Mouse (Mus musculus) embryonic facial prominence, embryonic 12.5 days (tissue): Measurements from ENCODE around the gene Caprin1. TPM values are rescaled to one million over a fixed set of nuclear protein-coding genes. Genes with fewer than 3 reads are reported as not detected.

Source experiments
- ATAC-seq: fragments of 200-750 bp; cut with Nextera tagmentation; 2 replicates; pipeline ENCODE4 v1.8.0; 2017; ENCODE audit not compliant: insufficient number of reproducible peaks, insufficient read depth, low FRiP score, low TSS enrichment
- H3K27ac ChIP-seq: fragments of 300-500 bp; sonication (generic); 2 replicates; pipeline ENCODE4 v1.5.1; 2016; ENCODE audit warnings: mild to moderate bottlenecking
- H3K27me3 ChIP-seq: fragments of 300-500 bp; sonication (generic); 2 replicates; pipeline ENCODE4 v1.6.1; 2016; ENCODE audit warnings: mild to moderate bottlenecking, moderate library complexity
- H3K36me3 ChIP-seq: fragments of 300-500 bp; sonication (generic); 2 replicates; pipeline ENCODE4 v1.6.1; 2016; ENCODE audit warnings: mild to moderate bottlenecking
- H3K4me1 ChIP-seq: fragments of 300-500 bp; sonication (generic); 2 replicates; pipeline ENCODE4 v1.6.1; 2016
- H3K4me2 ChIP-seq: fragments of 300-500 bp; sonication (generic); replicated peaks from 2 replicates; pipeline ENCODE4 v1.6.1; 2016; ENCODE audit warnings: mild to moderate bottlenecking, moderate library complexity
- H3K4me3 ChIP-seq: fragments of 300-500 bp; sonication (generic); 2 replicates; pipeline ENCODE4 v1.5.1; 2016; ENCODE audit warnings: mild to moderate bottlenecking
- H3K9ac ChIP-seq: fragments of 300-500 bp; sonication (generic); 2 replicates; pipeline ENCODE4 v1.6.1; 2016; ENCODE audit warnings: mild to moderate bottlenecking, moderate library complexity
- H3K9me3 ChIP-seq: fragments of 300-500 bp; sonication (generic); 2 replicates; pipeline ENCODE4 v1.6.1; 2016; ENCODE audit warnings: mild to moderate bottlenecking, moderate library complexity
- WGBS: fragments of 180-500 bp; shearing (Covaris S2); methylation state at CpG from one replicate; pipeline ENCODE4 v1.1.7; 2016; 5-methylcytosine and 5-hydroxymethylcytosine counted together
- polyA plus RNA-seq: library from polyadenylated mRNA; unstranded; fragments of >200 nt; fragmentation: Nextera tagmentation; extraction: Ambion mirVana; gene quantifications from 2 replicates; pipeline ENCODE4 v1.2.1, GENCODE M21; 2016

Gene Caprin1
- polyA plus RNA-seq, 1 experiment from 2014 or later = 465 TPM

DNA sequence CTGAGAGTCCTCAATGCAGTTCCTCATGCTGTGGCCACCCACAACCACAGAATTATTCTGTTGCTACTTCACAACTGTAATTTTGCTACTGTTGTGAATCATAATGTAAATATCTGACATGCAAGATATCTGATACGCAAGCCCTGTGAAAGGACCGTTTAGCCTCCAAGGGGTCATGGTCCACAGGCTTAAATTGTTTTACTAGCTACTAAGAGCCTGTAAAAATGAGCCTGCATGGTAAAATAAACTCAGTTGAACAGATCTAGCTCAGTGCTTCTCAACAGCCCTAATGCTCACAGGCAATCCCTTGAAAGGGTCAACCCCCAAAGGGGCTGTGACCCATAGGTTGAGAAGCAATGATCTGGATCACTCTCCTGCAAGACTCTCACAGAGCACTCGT, 48.4 kb downstream of the Caprin1 start:
- no peak overlapping the region for H3K4me3 ChIP-seq
- H3K27me3 ChIP-seq = no peaks in the 10 kb centered on the region
- H3K36me3 ChIP-seq = peaks cover 61% of the 10 kb centered on the region
- ATAC-seq = no peak
- H3K9me3 ChIP-seq = no peaks in the 10 kb centered on the region
- H3K4me2 ChIP-seq = no peak overlapping the region
- H3K4me1 ChIP-seq = no peaks in the 10 kb centered on the region
- no peak overlapping the region for H3K9ac ChIP-seq
- no peak overlapping the region for H3K27ac ChIP-seq
- WGBS = 85% methylated on average over 3 of the region's 3 CpGs

DNA sequence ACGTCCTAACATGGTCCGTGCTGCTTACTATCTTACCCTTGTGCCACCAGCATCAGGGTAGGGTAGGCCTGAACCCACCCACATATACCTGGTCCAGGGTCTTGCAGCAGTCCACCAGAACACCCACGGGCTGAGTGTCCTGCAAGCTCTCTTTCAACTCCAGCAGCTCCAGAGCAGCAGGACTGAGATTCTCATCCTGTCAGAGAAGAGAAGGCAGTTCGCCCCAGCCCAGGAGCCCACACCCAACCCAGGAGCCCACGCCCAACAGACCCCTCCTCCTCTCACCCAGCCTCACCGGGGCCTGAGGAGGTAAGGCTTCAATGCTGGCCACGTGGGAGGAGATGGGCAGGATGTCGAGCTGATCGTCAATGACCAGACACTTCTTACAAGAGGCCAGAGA, 49.6 kb downstream of the Caprin1 start:
- H3K4me2 ChIP-seq = no peak overlapping the region
- H3K9me3 ChIP-seq = no peaks in the 10 kb centered on the region
- no peak for ATAC-seq
- no peak overlapping the region for H3K9ac ChIP-seq
- no peaks in the 10 kb centered on the region for H3K4me1 ChIP-seq
- no peaks in the 10 kb centered on the region for H3K27me3 ChIP-seq
- no peak overlapping the region for H3K27ac ChIP-seq
- H3K4me3 ChIP-seq = no peak overlapping the region
- peaks cover 62% of the 10 kb centered on the region for H3K36me3 ChIP-seq
- 93% methylated on average over 9 of the region's 9 CpGs for WGBS

GRCm38 (mm10) chr2:103746761-103747160, 50.7 kb downstream of the Caprin1 start:
- peaks cover 59% of the 10 kb centered on the region for H3K36me3 ChIP-seq
- WGBS = 83% methylated on average over 2 of the region's 2 CpGs

GRCm38 (mm10) chr2:103746096-103746495, 51.4 kb downstream of the Caprin1 start:
- Histone ChIP-seq H3K36me3 (peaks cover 56% of the 10 kb centered on the region), H3K9me3 (no peaks in the 10 kb centered on the region), H3K4me2 (no peak overlapping the region), H3K4me1 (no peaks in the 10 kb centered on the region), H3K27me3 (no peaks in the 10 kb centered on the region), H3K9ac (no peak overlapping the region), H3K4me3 (no peak overlapping the region), H3K27ac (no peak overlapping the region)
- WGBS = 90% methylated on average over 2 of the region's 2 CpGs
- no peak for ATAC-seq

More at GRCm38 (mm10) chr2:103746761-103747160, 50.7 kb downstream of the Caprin1 start:
- Histone ChIP-seq H3K4me3 (no peak overlapping the region), H3K9me3 (no peaks in the 10 kb centered on the region), H3K4me2 (no peak overlapping the region), H3K27me3 (no peaks in the 10 kb centered on the region), H3K27ac (no peak overlapping the region), H3K4me1 (no peaks in the 10 kb centered on the region), H3K9ac (no peak overlapping the region)
- ATAC-seq = no peak

- H3K9me3 ChIP-seq = no peaks in the 10 kb centered on the region
- no peaks in the 10 kb centered on the region for H3K27me3 ChIP-seq
- ATAC-seq = no peak
- H3K4me3 ChIP-seq = no peak overlapping the region
- no peak overlapping the region for H3K27ac ChIP-seq
- H3K36me3 ChIP-seq = peaks cover 52% of the 10 kb centered on the region
- WGBS = 85% methylated on average over 5 of the region's 5 CpGs
- no peaks in the 10 kb centered on the region for H3K4me1 ChIP-seq
- no peak overlapping the region for H3K4me2 ChIP-seq
- H3K9ac ChIP-seq = no peak overlapping the region
Measured at GRCm38 (mm10) chr2:103745481-103745880, 52.0 kb downstream of the Caprin1 start.

GRCm38 (mm10) chr2:103743988-103744387, 53.5 kb downstream of the Caprin1 start:
- WGBS = 81% methylated on average over 7 of the region's 7 CpGs
- Histone ChIP-seq H3K27ac (no peak overlapping the region), H3K4me2 (no peak overlapping the region), H3K4me1 (no peaks in the 10 kb centered on the region), H3K27me3 (no peaks in the 10 kb centered on the region), H3K9me3 (no peaks in the 10 kb centered on the region), H3K9ac (no peak overlapping the region), H3K36me3 (peaks cover 42% of the 10 kb centered on the region), H3K4me3 (no peak overlapping the region)
- no peak for ATAC-seq

- Histone ChIP-seq H3K4me3 (no peak overlapping the region), H3K27me3 (no peaks in the 10 kb centered on the region), H3K9ac (no peak overlapping the region), H3K9me3 (no peaks in the 10 kb centered on the region), H3K4me1 (no peaks in the 10 kb centered on the region), H3K27ac (no peak overlapping the region), H3K36me3 (peaks cover 47% of the 10 kb centered on the region), H3K4me2 (no peak overlapping the region)
- 89% methylated on average over 2 of the region's 2 CpGs for WGBS
- no peak for ATAC-seq
Measured at GRCm38 (mm10) chr2:103743536-103743935, 53.9 kb downstream of the Caprin1 start.

GRCm38 (mm10) chr2:103742821-103743220, 54.6 kb downstream of the Caprin1 start:
- Histone ChIP-seq H3K27me3 (no peaks in the 10 kb centered on the region), H3K4me1 (no peaks in the 10 kb centered on the region), H3K27ac (no peak overlapping the region), H3K36me3 (peaks cover 42% of the 10 kb centered on the region), H3K9ac (no peak overlapping the region), H3K4me3 (no peak overlapping the region), H3K4me2 (no peak overlapping the region), H3K9me3 (no peaks in the 10 kb centered on the region)
- WGBS = 94% methylated on average over 6 of the region's 6 CpGs
- ATAC-seq = no peak

DNA sequence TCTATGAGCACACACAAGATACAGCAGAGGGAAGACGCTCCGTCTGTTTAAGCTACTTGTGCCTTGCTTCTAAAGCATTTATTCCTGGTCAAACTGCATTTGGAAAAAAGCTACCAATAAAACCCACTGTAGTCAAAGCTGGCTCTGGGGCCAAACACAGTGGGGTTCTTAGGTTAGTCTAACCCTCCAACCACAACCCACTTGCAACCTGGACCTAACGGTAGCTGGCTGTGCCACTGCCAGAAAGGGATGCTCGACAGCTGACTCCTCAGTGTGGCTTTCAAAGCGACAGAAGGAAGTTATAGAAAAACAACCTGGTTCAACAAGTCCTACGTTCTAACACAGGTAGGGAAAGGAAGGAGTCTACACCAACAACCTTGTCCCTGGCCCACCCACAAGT, 66.0 kb downstream of the Caprin1 start:
- Histone ChIP-seq H3K27ac (no peak overlapping the region), H3K9ac (no peak overlapping the region), H3K27me3 (no peaks in the 10 kb centered on the region), H3K4me3 (no peak overlapping the region), H3K4me1 (no peaks in the 10 kb centered on the region), H3K4me2 (no peak overlapping the region), H3K9me3 (no peaks in the 10 kb centered on the region), H3K36me3 (peaks cover 82% of the 10 kb centered on the region)
- 86% methylated on average over 6 of the region's 6 CpGs for WGBS
- ATAC-seq = no peak

DNA sequence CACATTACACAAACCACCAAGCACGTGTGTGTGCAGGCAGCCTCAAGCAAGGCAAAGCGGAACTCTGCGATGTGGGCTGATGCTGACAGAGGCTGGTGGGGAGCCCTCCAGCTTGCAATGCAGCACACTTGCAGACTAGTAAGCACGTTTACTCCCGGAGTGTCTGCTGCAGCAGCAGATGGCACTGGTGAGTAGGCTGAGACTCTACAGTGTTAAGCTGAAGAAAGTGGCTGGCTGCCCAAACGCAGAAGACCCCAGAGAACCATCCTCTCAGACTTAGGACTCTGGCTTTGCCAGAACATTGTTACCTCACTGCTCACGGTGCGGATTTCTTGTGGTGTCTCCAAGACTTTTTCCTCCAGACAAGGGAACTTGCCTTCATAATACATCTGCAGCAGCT, 66.5 kb downstream of the Caprin1 start:
- no peaks in the 10 kb centered on the region for H3K4me1 ChIP-seq
- no peak for ATAC-seq
- H3K9me3 ChIP-seq = no peaks in the 10 kb centered on the region
- WGBS = 80% methylated on average over 8 of the region's 8 CpGs
- H3K9ac ChIP-seq = no peak overlapping the region
- no peaks in the 10 kb centered on the region for H3K27me3 ChIP-seq
- no peak overlapping the region for H3K4me3 ChIP-seq
- H3K36me3 ChIP-seq = peaks cover 84% of the 10 kb centered on the region
- no peak overlapping the region for H3K4me2 ChIP-seq
- H3K27ac ChIP-seq = no peak overlapping the region

GRCm38 (mm10) chr2:103728027-103728540, 69.4 kb downstream of the Caprin1 start:
- Histone ChIP-seq H3K27me3 (no peaks in the 10 kb centered on the region), H3K4me2 (no peak overlapping the region), H3K9ac (no peak overlapping the region), H3K36me3 (peaks cover 88% of the 10 kb centered on the region), H3K4me3 (no peak overlapping the region), H3K9me3 (no peaks in the 10 kb centered on the region), H3K27ac (no peak overlapping the region), H3K4me1 (no peaks in the 10 kb centered on the region)
- 86% methylated on average over 12 of the region's 12 CpGs for WGBS
- no peak for ATAC-seq

- H3K4me1 ChIP-seq = no peaks in the 10 kb centered on the region
- no peak overlapping the region for H3K27ac ChIP-seq
- 91% methylated on average over 2 of the region's 2 CpGs for WGBS
- peaks cover 85% of the 10 kb centered on the region for H3K36me3 ChIP-seq
- ATAC-seq = no peak
- no peaks in the 10 kb centered on the region for H3K27me3 ChIP-seq
- no peak overlapping the region for H3K4me3 ChIP-seq
- H3K9ac ChIP-seq = no peak overlapping the region
- H3K4me2 ChIP-seq = no peak overlapping the region
- H3K9me3 ChIP-seq = no peaks in the 10 kb centered on the region
Measured at GRCm38 (mm10) chr2:103724521-103724920, 72.9 kb downstream of the Caprin1 start.

DNA sequence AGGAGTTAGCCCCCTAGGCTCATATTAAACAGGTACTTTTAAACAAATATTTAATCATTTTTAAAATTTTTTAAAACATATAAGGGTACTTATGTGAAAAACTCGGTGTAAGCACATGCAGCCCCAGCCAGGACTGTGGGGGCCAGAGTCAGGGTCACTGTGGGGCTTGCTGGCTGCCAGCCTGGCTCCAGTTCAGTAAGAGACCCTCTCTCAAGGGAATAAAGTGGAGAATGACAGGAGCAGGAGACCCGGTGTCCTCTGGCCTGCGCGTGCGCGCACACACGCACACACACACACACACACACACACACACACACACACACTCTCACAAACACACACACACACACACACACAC, 78.2 kb downstream of the Caprin1 start:
- peaks cover 76% of the 10 kb centered on the region for H3K36me3 ChIP-seq
- ATAC-seq = no peak
- 90% methylated on average over 7 of the region's 7 CpGs for WGBS
- H3K4me2 ChIP-seq = no peak overlapping the region
- no peaks in the 10 kb centered on the region for H3K4me1 ChIP-seq
- H3K4me3 ChIP-seq = no peak overlapping the region
- H3K9ac ChIP-seq = no peak overlapping the region
- H3K9me3 ChIP-seq = no peaks in the 10 kb centered on the region
- H3K27me3 ChIP-seq = no peaks in the 10 kb centered on the region
- H3K27ac ChIP-seq = no peak overlapping the region
